Mouse (Mus musculus) liver, embryonic 14.5 days (tissue): Measurements from ENCODE around the gene Nmur1.
A peak's percentile ranks its signal among the peaks of the same experiment; 100 is the strongest.

Experiments
- CTCF ChIP-seq: IDR thresholded peaks from 2 replicates; pipeline ENCODE4 v1.5.1; 2016; ENCODE audit warnings: antibody characterized with exemption, low read depth, control low read depth
- EP300 ChIP-seq: IDR thresholded peaks from 2 replicates; pipeline ENCODE4 v1.6.1; 2016; ENCODE audit warnings: antibody characterized with exemption, low read depth

DNA sequence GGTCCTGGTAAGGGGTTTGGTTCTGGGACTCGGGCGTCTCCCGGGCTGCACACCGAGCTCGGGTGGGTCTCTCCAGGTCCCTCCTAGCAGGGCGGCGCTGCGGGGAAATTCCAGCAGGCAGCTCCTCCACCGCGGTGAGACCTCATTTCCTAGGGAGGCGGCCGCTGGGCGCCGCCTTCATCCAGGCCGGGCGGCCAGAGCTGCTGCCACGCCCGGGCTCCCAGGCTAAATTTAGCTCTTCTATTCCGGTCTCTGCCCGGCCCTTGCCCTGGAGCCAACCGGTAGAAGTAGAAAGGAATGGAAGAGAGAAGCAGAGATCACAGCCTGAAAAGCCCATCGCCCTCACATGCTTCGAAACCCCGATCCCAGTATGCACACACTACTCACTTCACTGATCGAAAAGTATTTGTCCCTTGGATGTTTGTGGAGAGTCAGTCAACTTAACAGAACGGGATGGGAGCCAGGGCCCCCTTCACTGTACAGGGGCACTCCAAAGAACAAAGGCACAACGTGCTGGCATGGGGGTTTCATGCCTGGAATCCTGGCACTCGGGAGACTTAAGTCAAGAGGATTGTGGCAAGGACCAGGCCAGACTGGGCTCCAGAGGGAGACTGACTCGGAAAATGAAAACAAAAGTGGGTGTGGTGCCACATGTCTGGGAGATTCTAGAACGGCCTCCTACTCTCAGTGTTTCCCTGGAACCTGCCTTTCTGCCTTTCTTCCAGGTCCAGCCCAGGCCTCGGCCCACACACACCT lies 46.3 kb upstream of the Nmur1 start:
- TF ChIP-seq CTCF (peak; percentile 3; the same call in 1 of the 2 replicates), EP300 (no peak)
